Mouse (Mus musculus) testis, postnatal 14 days (tissue): ENCODE measurements around the gene Ren1.

Source experiments
- DNase-seq: peaks from one replicate; pipeline ENCODE4 v3.0.0; 2021; ENCODE audit warnings: low spot score

Gene Ren1

DNA sequence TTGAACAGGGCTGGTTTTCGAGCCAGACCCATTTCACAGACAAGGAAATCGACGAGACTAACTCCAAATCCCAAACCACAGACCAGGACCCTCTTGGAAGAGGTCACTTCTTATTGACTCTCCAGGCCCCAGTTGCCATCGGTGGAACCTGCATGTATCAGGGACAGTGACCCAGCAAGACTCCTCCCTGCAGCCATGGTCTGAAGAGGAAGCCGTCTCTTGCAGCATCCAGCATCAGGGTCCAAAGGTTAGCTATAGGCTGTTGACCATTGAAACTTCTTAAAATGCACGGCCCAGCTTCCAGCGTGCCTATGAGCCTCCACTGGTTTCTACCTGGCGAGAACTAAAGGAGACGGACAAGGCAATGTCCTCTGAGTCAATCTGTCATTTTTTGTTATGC is 59.5 kb downstream of the Ren1 start:
- DNase-seq = no peak
